Mouse (Mus musculus) hematopoietic stem cell, adult 5-6 weeks (primary cell): ENCODE measurements at regions not wholly inside any gene's neighbourhood (a gene's known extent, or its start where the extent isn't known, plus 50 kb on each side); places are given as distances from the start of the nearest gene placed in this dataset.

Source experiments
- ATAC-seq, 2 experiments: fragments of 125-278 bp in 1 of 2; replicated peaks in 1 of 2; 2 replicates each; pipeline ENCODE4 v1.8.0; 2016 to 2017; ENCODE audit warnings: inconsistent platforms in 2 of 2, mild to moderate bottlenecking in 2 of 2, moderate number of reproducible peaks in 2 of 2, low read depth in 1 of 2, moderate TSS enrichment in 1 of 2; ENCODE audit not compliant: low FRiP score in 2 of 2, poor library complexity in 2 of 2, severe bottlenecking in 2 of 2, insufficient read depth in 1 of 2, low TSS enrichment in 1 of 2

- no peak for ATAC-seq
Measured at GRCm38 (mm10) chr6:52105031-52105593, 53.0 kb downstream of the Hoxa1 start.

- no peak for ATAC-seq
Measured at GRCm38 (mm10) chr6:52104141-52104540, 54.0 kb downstream of the Hoxa1 start.

DNA sequence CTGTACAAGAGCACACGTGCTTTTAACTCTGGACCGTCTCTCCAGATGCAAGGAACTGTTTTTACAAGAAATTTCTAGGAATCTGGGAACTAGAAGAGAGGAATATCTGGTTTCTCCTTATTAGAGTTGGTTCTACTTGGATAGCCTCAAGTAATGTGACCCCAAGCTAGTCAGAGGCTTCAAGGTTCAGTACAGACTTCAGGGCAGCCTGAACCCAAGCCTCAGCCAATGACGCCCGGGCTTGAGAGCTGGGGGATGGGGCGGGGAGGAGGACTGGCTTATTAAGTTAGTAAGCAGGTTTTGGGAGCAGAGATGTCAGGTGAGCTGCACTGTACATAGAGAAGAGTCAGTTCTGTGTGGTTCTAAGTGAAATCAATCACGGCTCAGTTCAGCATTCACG lies 54.5 kb downstream of the Hoxa1 start:
- no peak for ATAC-seq

DNA sequence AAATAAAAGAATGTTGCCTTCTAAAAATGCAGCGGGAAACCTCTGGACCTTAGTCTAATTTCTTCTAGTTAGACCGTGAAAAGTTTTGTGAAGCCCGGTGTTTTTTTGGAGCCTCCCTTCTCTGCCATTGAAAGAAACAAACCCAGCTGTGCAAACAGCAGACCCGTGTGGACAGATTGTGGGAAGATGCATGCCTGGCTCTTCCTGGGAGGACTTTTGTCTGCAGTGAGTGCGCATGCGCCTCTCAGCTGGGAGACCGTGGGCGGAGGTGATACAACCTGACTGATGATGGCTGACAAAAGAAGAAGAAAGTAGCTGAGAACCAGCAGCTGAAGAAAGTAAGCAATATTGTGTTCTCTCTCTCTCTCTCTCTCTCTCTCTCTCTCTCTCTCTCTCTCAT lies 55.4 kb downstream of the Hoxa1 start:
- no peak for ATAC-seq

DNA sequence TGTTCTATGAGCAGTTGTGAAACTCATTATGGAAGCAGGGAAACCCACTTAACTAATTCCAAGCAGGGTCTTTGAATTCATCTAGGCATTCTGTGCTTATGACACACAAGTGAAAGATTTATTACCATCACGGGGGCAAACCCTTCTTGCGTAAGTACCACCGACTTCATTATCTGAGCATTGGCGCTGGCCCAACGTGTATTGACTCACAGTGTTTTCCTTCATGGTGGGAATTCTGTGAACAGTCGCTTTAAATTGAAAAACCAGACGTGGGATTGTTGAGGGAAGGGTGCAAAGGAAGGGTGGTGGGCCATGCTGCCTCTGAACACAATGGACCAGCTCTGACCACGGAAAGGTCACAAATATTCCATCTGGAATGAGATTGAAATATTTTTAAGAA lies 55.9 kb downstream of the Hoxa1 start:
- ATAC-seq, result no peak

GRCm38 (mm10) chr6:52101209-52101608 lies 56.9 kb downstream of the Hoxa1 start:
- no peak for ATAC-seq

GRCm38 (mm10) chr6:52098851-52099250 lies 59.3 kb downstream of the Hoxa1 start:
- no peak for ATAC-seq

GRCm38 (mm10) chr6:52095575-52095974 lies 62.5 kb downstream of the Hoxa1 start:
- no peak for ATAC-seq

DNA sequence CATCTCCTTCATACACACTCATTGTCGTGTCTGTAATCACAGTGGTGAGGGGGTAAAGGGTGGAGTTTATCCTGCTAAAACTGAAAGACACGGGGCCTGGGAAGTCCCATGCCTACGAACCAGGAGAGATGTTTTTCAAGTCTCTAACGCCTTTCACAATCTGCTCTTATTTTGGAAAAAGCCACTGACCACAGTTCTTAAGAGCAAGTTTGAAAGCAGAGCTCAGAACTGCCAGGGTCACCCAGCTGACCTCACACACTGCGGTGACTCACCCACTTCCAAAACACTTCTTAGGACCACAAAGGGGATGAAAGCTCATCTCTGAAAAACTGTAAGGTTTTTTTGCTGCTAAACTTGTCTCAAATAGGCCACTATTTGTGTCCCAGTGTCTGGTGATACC lies 66.7 kb downstream of the Hoxa1 start:
- no peak for ATAC-seq

- ATAC-seq, result no peak
Measured at GRCm38 (mm10) chr6:52085932-52086643, 72.0 kb downstream of the Hoxa1 start.

DNA sequence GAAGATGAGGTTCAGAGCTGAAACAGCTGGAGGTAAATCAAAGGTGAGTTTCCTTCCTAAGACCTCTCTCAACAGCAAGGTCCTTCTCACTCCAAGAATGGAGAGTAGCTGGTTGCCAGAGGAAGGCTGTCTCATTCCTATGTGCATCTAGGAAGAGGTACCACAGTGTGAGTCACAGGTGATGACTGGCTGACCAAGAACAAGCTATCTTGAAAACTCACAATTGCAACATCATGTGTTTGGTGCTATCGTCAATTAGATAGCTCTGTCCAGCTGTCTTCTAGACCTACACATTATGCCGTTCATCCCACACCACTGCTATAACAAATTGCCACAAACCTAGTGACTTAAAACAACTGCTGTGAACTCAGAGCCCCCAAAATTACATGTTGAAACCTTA lies 72.3 kb upstream of the Skap2 start:
- no peak for ATAC-seq

- ATAC-seq, result no peak
Measured at GRCm38 (mm10) chr6:52079501-52079900, 67.2 kb upstream of the Skap2 start.

GRCm38 (mm10) chr6:52078530-52079340 lies 66.4 kb upstream of the Skap2 start:
- ATAC-seq, result 0 out of 4 replicates have a peak, but pooled peaks of 1 of the 2 experiments have one; percentile 37

- no peak; a peak in 1 of 4 replicates for ATAC-seq
Measured at GRCm38 (mm10) chr6:52076179-52076932, 64.0 kb upstream of the Skap2 start.

- ATAC-seq, result no peak
Measured at GRCm38 (mm10) chr6:52074904-52075303, 62.6 kb upstream of the Skap2 start.

DNA sequence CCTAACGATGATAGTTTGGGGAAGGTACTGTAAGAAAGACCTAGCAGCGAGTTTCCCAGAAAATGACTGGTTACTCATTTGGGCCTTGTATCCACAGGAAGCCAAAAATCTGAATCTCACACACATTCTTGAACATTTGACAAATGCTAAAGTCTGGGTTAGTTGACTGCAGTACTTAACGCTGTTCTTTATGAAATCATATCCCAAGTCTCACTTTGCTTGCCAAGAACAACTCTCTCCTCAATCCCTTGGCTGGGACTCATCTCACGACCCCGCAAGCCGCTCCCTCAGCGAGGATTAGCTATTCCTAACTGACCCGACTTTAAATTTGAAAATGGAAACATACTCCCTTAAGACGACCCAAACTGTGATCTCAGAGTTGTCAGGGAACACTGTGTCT lies 54.8 kb upstream of the Skap2 start:
- ATAC-seq, result no peak

- no peak for ATAC-seq
Measured at GRCm38 (mm10) chr6:52065652-52066051, 53.3 kb upstream of the Skap2 start.
